Mouse (Mus musculus) urinary bladder, postnatal 10 days (tissue): ENCODE results near the gene Hip1.
"Not testable (repeated sequence)": the region's sequence is repeated elsewhere in the genome, so short reads cannot be mapped to it uniquely, and the experiment has no call there.

Experiments
- DNase-seq: peaks from one replicate; pipeline ENCODE4 v3.0.0; 2022; ENCODE audit warnings: low spot score

Gene Hip1

DNA sequence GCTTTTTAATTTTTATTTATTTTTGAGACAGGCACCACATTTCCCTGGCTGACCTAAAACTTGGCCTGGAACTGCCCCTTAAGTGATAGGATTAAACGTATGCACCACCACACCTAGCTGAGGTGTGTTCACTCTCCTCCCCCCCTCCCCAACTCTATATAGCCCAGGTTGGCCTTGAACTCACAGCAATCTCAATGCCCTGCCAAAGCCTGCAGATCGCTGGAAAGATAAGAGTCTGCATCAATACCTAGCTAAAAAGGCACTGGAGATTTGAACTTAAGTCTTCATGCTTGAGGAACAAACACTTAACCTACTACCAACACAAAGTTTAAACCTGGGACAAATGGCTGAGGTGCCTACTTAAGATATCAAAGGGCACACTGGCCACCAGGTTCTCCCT is 52.8 kb downstream of the Hip1 start:
- no peak for DNase-seq

DNA sequence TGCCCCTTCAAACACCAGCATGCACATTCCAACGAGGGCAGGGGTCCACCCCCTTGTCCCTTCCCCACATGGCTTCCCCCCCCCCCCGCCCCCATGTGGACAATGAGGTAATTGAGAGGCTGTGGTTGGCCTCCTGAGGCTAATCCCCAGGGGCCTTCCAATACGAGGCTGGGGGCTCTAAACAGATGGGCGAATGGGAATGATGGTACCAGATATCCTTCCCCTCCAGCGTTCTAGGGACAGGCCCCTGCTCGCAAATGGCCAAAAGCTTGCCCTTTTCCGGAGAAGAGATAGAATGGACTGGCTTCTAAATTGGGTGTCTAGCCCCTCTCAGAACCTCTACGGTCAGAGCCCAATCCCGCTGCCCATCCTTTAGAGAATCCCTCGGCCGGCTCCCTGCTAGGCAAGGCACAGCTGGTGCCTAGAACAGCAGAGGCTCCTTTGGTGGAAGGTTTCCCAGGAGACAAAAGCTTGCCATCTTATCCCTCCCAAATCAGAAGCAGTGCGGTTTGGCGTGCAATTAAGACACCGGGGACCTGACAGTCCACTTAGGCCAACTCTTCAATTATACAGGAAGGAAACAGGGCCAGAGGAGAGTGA is 55.1 kb downstream of the Hip1 start:
- DNase-seq, result no peak

DNA sequence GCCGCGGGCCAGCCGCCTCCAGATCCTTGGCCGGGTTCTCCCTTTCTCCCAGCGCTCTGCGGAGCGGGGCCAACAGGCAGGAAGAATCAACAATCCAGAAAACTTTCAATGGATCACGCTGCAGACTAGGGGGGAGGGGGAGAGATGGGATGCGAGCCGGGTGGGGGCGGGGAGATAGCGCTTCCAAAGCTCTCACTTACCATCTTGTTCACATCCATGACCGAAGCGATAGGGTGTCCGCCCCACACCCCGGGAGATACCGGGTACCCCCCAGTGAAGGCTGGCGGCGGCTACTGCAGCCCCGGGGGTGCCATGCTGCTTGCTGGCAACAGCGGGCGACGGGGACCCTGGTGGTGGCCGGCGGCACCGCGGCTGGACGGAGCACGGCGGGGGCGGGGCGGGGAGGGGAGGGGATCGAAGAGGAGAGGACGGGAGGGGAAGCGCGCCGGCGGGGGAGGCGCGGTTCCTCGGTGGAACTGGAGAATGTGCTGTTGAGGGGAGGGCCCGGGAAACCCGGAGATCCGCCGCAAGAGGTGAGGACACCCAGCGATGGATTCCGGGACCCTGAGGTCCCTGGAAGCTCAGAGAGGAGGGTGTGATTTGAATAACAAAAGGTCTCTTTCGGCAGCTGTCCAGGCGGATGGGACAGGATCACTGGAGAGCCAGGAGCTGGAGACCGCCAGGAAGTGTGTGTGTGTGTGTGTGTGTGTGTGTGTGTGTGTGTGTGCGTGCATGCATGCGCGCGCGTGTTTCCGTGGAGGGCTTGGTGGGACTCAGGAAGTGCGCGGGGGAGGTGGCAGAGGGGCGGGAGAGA is 55.8 kb downstream of the Hip1 start:
- DNase-seq, result no peak

DNA sequence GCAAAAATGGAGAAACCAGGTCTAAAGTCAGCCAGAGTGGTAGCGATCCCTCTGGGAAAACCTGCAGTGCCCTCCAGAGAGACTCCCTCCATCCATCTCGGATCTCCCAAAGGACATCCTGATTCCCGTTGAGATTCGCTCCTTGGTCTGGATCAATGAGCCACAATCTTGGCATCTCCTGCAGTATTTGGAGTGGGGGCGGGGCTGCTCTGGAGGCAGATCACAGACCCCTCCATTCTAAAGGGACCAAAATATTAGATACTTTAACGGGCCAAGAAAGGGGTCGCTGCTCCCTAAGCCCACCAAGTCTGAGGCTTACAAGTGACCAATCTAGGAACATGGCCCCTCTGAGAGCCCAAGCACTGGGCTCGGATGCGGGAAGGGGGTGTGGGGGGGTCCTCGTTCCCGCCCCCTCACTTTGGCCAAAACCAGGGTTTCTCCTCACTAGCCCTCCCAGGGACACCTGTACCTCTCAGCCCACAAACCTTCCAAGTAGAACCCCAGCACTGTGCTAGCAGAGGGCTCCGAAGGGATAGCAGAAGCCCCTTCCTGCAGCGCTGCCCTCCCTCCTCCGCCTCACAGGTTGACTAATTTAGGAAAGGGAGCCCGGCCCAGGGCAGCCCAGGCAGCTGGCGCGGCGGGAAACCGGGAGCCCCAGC is 56.6 kb downstream of the Hip1 start:
- no peak for DNase-seq

DNA sequence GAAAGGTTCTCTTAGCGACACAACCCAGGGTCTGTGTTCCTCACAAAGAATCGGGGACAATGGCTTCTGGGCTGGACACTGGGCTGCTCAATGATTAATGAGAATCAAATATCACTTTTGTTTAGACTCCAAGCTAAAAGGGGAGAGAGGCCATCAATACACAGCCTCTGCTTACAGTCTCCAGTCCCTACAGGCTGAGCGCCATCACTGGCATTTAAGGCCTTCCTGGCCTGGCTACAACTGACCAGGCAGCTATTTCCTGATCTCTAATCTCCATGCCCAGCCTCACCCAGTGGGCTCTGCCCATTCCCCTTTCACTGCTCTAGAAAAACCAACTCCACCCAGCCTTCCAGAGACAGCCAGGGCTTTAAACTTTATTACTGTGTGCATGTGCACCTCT is 59.6 kb downstream of the Hip1 start:
- no peak for DNase-seq

DNA sequence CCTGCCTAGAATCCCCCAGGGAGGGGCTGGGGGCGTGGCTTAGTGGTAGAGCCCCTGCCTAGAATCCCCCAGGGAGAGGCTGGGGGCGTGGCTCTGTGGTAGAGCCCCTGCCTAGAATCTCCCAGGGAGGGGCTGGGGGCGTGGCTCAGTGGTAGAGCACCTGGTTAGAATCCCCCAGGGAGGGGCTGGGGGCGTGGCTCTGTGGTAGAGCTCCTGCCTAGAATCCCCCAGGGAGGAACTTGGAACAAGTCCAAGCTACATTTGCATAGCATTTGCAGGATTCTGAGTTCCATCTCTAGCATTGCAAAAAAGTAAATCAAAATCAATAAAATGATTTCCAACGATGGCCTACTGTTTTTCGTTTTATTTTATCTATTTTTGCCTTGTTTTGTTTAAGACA is 61.1 kb downstream of the Hip1 start:
- not testable (repeated sequence) for DNase-seq

DNA sequence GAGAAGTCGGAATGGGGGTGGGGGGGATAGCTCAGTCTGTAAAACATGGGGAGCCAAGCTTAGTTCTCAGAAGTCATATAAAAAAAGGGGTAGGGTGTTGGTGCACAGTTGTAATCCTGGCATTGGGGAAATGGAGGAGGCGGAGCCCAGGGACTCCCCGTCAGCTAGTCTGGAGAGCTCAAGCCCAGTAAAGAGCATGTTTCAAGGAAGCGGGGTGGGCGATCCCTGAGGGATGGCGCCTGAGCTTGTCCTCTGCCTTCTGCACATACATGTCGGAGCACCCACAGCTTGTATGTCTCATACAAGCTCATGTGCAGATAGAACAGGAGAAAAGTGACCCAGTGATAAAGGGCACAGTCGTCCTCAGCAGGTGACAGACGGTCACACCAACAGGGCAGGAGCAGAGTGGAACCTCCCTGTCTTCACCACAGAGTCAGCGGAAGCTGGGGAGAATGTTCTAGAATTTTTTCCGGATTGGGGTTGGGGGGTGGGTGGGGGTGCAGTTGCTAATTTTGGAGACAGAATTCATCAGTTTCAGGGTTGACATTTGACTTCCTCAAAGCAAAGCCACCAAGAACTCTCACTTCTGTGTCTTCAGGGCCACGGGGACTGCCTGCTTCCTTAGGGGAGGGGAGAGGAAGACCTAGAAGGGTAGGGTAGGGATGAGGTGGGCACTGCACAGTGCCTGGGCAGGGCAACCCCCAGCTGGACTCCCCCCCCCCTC is 65.9 kb downstream of the Hip1 start:
- DNase-seq, result no peak

DNA sequence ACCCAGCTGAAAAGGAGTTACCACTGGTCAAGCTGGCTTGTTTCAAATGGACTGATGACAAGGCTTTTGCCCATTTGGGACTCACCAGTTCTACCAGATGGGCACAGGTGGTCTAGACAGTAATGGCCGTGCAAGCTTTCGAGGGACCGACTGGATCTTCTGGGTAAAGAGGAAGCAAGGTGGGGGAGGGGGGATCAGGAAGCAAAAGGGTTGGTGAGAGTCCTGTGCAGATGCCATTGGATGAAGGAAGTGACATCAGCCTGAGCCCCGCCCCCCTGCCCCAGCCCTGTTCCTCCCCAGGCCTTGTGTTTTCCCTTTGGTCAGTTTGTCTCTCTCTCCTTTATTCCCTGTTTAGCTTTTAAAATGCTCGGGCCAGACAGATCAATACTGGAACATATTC is 68.7 kb downstream of the Hip1 start:
- DNase-seq, result no peak

DNA sequence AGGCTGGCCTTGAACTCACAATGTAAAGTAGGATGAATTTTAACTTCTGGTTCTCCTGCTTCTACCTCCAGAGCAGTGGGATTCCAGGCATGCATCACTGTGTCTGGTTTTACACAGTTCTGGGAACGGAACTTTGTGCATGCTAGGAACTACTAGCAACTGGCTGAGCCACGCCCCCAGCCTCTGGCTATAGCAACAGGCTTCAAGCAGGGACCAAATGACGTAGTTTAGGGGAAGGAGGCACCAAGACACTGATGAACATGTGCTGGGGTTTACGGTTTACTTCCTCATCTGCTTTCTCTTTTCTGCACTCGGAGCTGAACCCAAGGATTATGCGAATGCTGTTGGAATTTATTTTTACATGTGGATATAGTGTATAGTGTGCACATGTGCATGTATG is 72.5 kb downstream of the Hip1 start:
- DNase-seq, result no peak

DNA sequence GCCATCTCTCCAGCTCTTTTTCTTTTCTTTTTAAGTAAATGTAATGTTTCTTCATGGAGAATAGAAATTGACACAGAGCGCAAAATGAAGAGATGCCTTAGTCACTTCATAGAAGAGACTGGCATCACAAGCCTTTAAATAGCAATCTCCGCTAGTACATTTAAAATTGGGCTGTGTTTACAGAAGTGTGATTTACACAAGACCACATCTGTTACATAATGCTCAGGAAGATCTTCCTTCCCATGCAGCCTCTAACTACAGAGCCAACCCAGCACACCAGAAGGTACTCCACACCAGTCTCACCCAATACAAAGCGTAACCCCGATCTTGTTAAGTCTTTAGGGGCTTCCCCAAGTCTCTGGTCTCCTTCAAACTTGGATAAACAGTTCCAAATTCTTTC is 73.2 kb downstream of the Hip1 start:
- no peak for DNase-seq

DNA sequence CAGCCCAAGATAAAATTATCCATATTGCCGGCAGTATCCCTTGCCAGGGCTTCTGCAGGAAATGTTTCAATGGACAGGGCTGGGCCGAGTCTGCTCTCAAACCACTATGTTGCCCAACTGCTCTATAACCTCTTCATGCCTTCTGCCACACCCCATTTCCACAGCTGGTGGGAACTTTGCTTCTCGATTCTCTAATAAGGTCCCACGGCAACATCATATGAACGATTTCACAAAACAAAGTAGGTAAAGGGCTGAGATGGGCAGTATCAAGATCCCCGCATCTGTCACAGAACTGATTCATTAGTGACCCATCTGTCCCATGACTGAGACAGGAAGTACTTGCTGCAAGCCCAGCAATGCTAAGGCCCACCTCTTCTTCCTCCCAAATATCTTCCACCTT is 76.6 kb downstream of the Hip1 start:
- no peak for DNase-seq

DNA sequence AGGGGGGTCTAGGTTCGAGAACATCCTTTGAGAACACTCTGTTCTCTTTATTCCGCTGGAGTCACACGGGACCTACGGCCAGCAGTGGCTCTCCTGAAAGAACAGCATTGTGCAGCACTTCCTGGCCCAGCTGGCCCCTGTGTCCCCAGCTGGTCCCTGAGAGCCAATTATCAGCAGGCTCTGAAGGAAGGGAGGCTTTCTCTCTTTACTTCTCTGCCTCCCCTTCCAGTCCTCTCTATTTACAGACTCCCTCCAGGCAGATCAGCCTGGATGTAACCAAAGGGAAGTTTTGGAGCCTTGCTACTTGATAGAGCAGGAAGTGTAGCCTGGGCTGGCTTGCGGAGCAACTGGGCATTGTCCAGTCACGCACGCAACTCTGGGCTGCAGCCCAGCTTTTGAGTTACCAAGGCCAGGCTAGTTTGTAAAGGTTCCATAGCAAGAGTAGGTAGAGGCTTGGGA is 79.1 kb downstream of the Hip1 start:
- no peak for DNase-seq

DNA sequence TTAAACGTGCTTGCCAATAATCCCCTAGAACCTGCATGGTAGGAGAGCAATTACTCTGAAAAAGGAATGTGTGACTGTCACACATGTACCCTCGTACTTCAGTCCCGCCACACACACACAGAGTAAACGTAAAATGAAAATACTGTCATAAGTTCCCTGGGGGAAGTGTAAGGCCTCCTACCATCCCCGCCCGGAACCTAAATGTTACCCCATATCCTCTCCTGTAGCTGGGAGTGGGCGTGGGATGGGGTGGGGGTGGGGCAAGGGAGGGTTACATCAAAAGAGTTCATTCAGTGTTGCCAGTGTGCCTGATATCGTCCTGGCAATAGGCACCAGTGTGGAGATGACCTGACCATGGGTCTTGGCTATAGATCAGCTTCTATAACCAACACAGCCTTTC is 81.5 kb downstream of the Hip1 start:
- DNase-seq, result no peak

DNA sequence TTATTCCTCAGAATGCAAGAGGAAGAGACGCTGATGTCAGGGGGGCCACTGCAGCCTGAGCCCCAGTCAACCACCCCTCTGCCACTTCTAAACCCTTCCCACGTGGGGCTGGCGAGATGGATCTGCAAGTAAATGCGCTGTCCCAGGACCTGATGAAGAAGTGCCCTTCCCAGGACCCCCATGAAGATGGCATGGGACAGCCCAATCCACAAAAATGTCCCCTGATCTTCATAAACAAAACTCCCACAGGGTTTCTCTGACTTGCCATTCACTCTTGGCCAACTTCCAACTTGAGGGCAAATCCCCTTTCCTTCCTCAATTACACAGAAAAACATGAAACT is 84.1 kb downstream of the Hip1 start:
- no peak for DNase-seq

DNA sequence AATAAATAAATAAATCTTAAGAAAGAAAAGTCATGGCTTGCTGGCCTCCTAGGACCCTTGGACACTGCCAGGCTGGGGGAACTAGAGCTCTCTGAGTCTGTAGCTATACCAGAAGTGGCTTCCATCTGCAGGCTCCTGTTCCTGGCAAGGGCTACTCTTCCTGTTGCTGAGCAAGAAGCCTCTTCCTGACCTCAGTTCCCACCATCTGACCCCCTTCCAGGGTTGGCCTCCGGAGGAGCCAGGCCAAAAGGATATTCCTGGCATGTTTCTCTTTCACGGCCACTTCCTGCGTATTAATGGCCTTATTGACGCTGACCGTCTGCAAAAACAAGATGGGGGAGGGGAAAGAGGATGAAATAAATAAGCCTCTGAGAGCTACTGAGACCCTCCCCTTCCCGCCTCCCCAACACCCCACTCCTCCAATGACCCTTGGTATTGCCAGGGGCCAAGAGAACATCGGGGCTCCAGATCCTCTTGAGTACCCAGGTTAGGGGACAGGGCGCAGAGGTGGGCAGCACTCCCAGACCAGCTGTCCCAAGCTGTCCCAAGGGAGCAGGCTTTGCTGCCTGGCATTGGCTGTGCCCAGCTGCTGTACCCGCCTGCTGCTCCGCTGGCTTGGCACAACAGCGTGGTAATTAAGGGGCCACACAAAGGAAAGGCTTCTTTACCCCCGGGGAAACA is 84.6 kb downstream of the Hip1 start:
- DNase-seq, result no peak

DNA sequence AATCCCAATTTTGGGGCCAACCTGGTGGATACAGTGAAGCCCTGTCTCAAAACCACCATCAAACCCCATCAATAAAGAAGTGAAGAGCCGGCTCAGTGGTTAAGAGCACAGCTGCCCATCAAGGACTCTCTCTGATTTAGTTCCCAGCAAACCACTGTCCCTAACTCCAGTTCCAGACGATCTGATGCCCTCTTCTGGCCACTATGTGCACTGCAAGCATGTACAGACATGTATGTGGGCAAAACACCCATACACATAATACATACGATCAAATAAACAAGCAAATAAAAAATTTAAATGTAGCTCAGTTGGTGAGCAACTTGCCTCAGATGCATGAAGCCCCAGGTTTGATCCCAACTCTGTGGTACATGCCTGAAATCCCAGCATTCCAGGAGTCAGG is 85.4 kb downstream of the Hip1 start:
- DNase-seq, result no peak

DNA sequence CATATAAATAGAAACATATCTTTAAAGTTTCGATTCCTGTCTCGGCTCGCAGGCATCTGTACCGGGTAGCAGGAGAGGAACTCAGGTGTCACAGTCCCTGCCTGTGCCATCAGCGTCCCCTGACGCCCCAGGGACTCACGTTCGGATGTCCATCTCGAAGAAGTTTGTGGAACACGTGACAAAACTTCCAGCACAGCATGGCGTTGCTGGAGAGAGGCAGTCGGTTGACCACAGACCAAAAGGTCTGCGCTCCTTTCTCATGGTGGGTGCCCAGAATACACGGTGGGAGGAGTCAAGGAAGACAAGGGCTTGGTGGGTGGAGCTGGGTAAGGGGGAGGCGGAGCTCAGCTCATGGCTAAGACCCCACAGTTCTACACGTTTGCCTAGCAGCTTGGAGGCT is 87.0 kb downstream of the Hip1 start:
- DNase-seq, result no peak

DNA sequence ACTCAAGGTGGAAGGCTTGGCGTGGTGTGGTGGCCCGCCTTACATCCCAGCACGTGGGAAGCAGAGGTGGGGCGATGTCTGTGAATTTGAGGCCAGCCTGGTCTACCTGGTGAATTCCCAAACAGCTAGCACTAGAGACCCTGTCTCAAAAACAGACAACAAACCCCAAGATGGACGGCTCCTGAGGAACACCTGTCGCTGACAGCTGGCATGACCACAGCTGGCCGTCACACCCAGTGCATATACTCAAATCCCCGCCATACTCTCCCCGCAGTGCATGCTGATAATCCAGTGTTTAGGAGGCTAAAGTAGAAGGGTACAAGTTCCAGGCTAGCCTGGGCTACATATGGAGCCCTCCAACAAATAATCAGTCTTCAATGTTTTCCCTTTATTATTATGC is 88.4 kb downstream of the Hip1 start:
- DNase-seq, result no peak

DNA sequence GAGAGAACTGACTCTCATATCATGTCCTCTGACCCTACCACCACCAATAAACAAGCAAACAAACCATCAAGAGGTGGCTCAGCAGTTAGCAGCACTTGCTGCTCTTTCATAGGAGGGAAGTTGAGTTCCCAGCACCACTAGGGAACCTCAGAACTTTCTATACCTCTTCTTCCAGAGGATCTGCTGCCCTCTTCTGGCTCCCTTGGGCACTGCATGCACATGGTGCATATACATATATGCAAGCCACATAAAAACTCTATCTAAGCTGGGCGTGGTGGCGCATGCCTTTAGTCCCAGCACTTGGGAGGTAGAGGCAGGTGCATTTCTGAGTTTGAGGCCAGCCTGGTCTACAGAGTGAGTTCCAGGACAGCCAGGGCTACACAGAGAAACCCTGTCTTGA is 90.7 kb downstream of the Hip1 start:
- DNase-seq, result no peak

DNA sequence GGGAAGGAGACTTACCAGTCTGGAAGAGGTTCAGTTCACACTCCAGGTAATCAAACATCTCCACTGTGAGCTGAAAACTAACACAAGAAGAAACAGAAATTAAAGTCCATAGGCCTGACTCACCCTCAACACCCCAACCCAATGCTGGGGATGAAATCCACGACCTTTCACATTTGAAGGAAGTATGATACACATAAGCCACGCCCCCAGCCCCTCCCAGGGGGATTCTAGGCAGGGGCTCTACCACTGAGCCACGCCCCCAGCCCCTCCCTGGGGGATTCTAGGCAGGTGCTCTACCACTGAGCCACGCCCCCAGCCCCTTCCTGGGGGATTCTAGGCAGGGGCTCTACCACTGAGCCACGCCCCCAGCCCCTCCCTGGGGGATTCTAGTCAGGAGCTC is 93.4 kb downstream of the Hip1 start:
- not testable (repeated sequence) for DNase-seq

DNA sequence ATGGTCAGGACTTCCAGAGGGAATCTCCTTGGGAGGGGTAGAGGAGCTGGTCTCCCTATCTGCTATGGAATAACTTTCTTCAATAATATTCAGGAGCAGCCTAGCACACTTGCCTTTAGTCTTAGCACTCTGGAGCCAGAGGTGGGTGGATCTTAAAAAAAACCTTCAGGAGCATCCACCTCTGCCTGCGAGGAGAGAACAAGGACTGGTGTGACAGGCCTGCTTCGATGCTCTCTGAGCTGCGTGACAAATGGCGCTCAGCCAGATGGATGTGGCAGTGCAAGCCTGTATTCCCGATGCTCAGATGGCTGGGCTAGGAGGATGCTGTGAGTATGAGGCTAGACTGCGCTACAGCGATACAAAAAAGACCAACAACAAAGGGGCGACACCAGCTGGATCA is 93.8 kb downstream of the Hip1 start:
- no peak for DNase-seq

DNA sequence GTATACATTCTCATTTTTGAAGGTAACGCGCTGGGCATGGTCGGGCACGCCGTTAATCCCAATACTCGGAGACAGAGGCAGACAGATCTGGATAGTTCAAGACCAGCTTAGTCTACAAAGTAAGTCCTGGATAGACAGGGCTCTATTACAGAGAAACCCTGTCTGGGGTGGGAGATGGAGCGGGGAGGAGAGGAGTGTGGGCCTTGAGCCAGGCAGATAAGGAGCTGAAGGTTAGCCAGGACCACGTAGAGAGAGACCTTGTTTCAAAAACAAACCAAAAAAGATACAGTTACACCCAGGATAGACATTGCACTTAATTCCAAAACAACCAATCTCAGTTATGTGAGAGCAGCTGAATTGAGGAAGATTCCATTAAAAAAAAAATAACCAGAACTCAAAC is 99.2 kb downstream of the Hip1 start:
- no peak for DNase-seq
